Mouse (Mus musculus): ENCODE data around the gene Cln5. TPM values are rescaled to one million over a fixed set of nuclear protein-coding genes. Genes with fewer than 3 reads are reported as not detected.

Gene Cln5
- total RNA-seq, 2 experiments from 2014 or later = 7.7 to 11.6 TPM

DNA sequence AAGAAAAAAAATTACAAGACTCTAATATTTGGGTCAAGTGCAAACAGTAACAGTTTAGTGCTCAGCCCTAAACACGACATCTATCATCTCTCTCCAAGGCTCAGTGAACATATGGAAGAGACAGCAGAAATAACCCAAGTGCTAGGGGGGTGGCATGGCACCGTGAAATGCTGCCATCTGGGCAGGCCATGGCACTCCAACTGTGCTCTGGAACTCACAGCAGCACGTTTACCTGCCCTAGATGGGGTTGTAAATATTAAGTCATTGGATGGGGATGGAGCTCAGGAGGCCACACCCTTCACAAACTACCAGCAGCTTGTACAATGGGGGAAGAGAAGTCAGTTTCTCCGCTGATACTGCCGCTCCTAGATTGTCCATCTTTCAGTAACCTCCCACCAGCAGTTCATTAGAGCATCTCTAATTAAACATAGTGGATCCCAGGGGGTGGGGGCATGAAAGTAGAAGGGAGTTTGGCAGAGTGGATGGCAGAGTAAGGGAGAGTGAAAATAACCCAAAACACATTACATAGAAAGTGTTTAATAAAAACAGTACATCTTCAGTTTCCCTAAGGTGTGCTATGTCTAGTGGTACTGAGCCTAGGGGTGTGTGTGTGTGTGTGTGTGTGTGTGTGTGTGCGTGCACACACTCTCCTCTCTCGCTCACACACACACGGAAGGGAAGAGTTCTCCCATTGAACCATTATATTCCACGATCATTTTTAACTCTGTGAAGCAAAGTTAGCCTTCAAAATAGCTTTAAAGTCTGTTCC lies 9.4 kb downstream of the Cln5 start:
- DNase-seq (ENCODE audit: extremely low spot score in 1 of 2, low spot score in 2 of 2) = no peak
- no peak for TF ChIP-seq CTCF (IDR thresholded peaks at IDR 0.05)
- intact Hi-C loops (cut with DNase I) = no loop called here
- no peak overlapping the region for H3K27ac ChIP-seq
- no peak overlapping the region for H3K4me3 ChIP-seq

DNA sequence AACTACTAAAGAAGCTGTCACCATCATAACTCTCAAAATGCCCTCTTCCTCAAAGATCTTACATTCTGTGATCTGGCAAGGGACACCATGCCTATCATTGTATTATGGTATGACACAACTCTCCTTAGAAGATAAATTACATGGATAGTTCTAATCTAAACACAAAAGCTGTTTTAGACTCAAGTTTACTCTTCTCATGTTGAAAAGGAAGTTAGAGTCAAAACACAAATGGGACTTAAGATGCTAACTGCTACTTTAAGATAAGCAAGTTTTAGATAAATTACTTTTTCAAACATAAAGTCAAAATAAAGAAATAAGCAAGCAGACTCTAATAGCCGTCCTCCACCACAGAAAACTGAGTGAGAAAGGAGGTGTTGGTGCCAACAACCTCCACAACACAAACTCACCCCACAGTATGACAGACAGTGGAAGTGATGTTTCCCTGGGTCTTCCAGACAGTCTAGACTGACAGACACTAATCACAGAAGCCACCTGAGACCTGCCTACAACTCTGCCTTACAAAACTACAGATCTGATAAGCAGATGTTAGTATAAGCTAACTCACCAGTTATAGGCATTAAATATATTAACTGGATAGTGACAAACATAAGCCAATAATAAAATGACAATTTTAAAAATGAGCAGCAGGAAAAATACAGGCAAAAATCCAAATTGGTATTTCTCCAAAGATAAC lies 16.0 kb downstream of the Cln5 start:
- intact Hi-C loops (cut with DNase I) = no loop called here
- no peak for DNase-seq (ENCODE audit: extremely low spot score in 1 of 2, low spot score in 2 of 2)

DNA sequence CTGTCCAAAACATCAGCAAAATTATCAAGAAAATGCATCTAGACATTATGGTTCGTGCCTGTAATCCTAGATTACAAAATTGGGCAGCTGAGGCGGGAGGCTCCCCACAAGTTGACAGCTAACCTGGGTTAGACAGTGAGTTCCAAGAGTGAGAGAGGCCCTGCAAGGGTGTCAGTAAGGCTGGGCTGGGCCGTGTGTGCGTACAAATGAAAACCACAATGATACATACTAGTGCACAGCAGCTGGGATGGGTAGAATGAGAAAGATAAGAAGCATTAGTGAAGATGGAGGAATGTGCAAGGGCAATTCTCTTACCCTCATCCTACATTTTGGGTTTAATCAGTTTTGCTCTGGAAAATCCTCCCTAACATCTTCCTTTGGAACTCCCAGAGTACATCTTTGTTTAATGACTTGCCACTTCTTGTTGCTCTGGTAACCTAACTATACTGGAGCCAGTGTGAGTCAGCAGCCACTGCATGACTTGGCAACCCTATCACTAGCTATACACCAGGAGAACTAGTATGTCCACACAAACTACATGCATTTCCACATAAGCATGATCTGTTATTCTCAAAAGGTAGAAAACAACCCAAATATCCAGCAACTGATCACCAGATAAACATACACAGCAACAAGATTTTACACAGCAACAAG lies 16.8 kb downstream of the Cln5 start:
- no peak overlapping the region for H3K27ac ChIP-seq
- no peak for DNase-seq (ENCODE audit: extremely low spot score in 1 of 2, low spot score in 2 of 2)
- H3K4me3 ChIP-seq = no peak overlapping the region
- no peak for TF ChIP-seq CTCF (IDR thresholded peaks at IDR 0.05)
- intact Hi-C loops (cut with DNase I) = no loop called here

More for the DNA sequence above, 16.0 kb downstream of the Cln5 start:
- Histone ChIP-seq H3K27ac (no peak overlapping the region), H3K4me3 (no peak overlapping the region)
- no peak for TF ChIP-seq CTCF (IDR thresholded peaks at IDR 0.05)

DNA sequence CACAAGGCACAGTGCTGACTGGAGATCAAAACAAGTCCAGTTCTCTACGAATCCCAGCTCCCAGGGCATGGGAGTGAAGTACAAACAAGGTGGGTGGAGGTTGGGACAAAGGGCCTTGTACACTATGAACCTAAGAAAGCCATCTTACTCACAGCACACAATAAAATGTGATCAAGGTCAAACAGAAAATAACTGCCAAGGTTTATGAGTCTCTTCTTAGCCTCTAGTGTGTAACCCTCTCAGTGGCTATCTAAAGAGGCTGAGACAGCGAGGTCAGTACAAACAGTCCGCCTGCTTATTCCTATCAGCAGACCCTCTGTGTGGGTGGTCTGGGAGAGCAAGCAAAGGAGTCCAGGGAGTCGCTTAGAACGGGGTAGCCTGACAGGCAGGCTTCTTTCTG lies 17.8 kb downstream of the Cln5 start:
- no peak for DNase-seq (ENCODE audit: extremely low spot score in 1 of 2, low spot score in 2 of 2)
- H3K27ac ChIP-seq = no peak overlapping the region
- TF ChIP-seq CTCF (IDR thresholded peaks at IDR 0.05) = no peak
- intact Hi-C loops (cut with DNase I) = no loop called here
- H3K4me3 ChIP-seq = no peak overlapping the region

DNA sequence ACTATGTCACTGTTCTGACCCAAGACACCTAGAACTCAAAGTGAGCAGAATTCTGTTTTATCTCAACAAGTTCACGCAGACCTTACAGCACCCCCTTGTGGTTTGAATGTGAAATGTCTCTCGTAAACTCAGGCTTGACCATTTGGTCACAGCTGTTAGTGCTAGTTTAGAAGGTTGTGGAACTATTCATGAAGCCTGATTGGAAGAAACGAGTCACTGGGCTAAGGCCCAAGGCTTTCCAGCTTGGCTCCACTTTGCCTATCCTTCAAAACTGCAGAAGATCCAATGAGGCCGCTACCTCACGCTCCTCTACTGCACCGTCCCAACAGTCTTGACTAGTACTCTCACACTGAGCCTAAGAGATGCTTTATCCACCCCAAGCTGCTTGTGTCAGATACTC lies 18.6 kb downstream of the Cln5 start:
- Histone ChIP-seq H3K4me3 (no peak overlapping the region), H3K27ac (no peak overlapping the region)
- intact Hi-C loops (cut with DNase I) = no loop called here
- TF ChIP-seq CTCF (IDR thresholded peaks at IDR 0.05) = peak; percentile 82
- no peak for DNase-seq (ENCODE audit: extremely low spot score in 1 of 2, low spot score in 2 of 2)

DNA sequence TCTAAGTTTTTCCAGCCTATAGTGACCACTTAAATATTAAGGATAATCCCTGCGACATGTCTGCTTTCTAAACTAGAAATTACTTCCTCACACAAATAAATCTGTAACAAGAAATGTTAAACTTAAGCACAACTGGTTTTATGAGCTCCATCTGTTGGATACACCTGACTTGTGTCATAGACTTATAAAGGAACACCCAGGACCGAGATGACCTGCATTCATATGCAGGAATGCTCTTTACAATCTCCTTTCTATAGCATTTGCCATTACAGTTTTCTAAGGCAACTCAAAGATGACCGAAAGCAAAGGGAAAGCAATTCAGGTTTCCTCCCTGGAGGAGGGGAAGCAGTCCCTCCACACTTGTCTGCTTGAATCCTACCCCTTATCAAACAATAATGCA lies 23.2 kb downstream of the Cln5 start:
- no peak overlapping the region for H3K27ac ChIP-seq

DNA sequence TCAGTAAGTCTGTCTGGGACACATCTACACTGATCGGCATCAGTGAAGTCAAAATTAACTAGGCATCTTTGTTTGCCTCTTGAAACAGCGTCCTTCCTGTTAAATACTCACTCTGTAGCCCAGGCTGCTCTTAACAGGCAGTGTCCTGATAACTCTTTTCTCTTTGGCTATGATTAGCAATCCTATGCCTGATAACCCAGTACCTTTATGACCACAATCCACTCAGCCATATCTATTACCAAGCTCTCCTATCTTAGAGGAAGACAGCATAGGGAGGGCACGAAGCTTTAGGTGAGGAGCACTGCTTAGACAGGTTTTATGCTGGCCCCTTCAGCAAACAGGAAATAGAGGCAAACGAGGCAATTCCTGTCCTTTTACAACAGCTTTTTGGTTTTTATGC lies 23.7 kb downstream of the Cln5 start:
- intact Hi-C loops (cut with DNase I) = loop anchor here (10.0 kb wide), 2 partner anchors 381 to 571 kb away; no protein-coding TSS in a partner anchor
- TF ChIP-seq CTCF (IDR thresholded peaks at IDR 0.05) = no peak
- DNase-seq (ENCODE audit: extremely low spot score in 1 of 2, low spot score in 2 of 2) = no peak

More for the DNA sequence above, 23.2 kb downstream of the Cln5 start:
- DNase-seq (ENCODE audit: extremely low spot score in 1 of 2, low spot score in 2 of 2) = no peak
- no peak for TF ChIP-seq CTCF (IDR thresholded peaks at IDR 0.05)
- intact Hi-C loops (cut with DNase I) = loop anchor here (10.0 kb wide), 2 partner anchors 382 to 572 kb away; no protein-coding TSS in a partner anchor
- no peak overlapping the region for H3K4me3 ChIP-seq

DNA sequence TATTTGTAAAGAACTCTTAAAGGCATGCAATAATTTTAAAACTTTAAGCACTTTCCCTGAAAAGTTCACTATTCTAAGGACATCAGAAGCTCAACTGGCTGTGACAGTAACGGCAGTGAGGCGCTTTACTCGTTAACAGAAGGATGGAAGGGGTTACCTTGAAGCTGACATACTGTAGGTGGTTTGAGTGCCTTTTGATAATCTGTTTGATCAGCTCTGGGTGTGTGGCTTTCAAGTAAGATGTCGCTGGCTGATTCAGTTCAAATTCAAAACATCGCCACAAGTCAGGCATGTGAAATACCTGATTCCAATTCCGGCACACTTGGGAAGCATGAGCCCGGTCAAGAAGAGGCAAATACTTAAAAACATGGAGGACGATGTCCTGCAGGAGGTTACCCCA lies 25.0 kb downstream of the Cln5 start:
- intact Hi-C loops (cut with DNase I) = loop anchor here (10.0 kb wide), 2 partner anchors 380 to 570 kb away; no protein-coding TSS in a partner anchor

More for the DNA sequence above, 23.7 kb downstream of the Cln5 start:
- H3K4me3 ChIP-seq = no peak overlapping the region
- no peak overlapping the region for H3K27ac ChIP-seq

DNA sequence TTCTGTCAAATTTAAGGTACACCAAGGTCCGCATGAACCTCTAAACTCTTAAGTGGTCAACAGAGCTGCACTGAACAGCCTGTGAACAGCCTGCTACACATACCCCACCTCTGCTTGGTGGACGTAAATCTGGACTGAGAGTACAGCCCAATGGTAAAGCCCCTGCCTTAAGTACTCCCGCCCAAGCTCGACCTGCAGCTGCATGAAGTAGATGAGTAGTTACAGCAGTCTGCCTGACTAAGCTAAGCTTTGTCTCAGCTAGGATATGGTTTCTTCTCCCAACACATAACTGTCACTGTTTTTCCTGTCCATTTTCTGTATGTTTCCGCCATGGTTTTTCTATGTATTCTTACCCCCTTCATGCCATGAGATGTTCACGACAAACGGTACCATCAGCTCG lies 25.8 kb downstream of the Cln5 start:
- intact Hi-C loops (cut with DNase I) = loop anchor here (10.0 kb wide), 2 partner anchors 379 to 569 kb away; no protein-coding TSS in a partner anchor
- Histone ChIP-seq H3K4me3 (no peak overlapping the region), H3K27ac (no peak overlapping the region)
- no peak for DNase-seq (ENCODE audit: extremely low spot score in 1 of 2, low spot score in 2 of 2)
- no peak for TF ChIP-seq CTCF (IDR thresholded peaks at IDR 0.05)

More for the DNA sequence above, 25.0 kb downstream of the Cln5 start:
- no peak for DNase-seq (ENCODE audit: extremely low spot score in 1 of 2, low spot score in 2 of 2)
- TF ChIP-seq CTCF (IDR thresholded peaks at IDR 0.05) = no peak
- Histone ChIP-seq H3K27ac (no peak overlapping the region), H3K4me3 (no peak overlapping the region)

DNA sequence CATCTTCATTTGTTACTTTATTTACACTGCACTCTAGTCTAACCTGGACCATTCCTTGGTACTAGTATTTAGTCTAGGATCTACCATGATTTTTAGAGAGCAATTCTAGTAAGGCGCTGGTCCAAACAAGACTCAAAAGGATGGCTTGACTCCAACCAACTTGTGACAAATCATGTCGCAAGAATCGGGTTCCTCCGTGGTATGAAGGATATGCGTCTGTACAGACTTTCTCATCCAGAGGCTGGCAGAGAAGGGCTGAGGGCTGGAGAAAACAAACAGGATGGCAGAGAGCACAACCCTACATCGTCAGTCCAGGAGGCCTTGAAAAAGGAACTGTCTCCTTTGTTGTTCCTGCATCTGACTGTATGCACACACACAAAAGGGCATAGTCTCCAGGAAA lies 26.6 kb downstream of the Cln5 start:
- no peak for DNase-seq (ENCODE audit: extremely low spot score in 1 of 2, low spot score in 2 of 2)
- no peak for TF ChIP-seq CTCF (IDR thresholded peaks at IDR 0.05)
- intact Hi-C loops (cut with DNase I) = loop anchor here (10.0 kb wide), 2 partner anchors 378 to 568 kb away; no protein-coding TSS in a partner anchor
- Histone ChIP-seq H3K4me3 (peak overlapping the region; percentile 97; the same call in 1 of the 2 replicates), H3K27ac (no peak overlapping the region)

DNA sequence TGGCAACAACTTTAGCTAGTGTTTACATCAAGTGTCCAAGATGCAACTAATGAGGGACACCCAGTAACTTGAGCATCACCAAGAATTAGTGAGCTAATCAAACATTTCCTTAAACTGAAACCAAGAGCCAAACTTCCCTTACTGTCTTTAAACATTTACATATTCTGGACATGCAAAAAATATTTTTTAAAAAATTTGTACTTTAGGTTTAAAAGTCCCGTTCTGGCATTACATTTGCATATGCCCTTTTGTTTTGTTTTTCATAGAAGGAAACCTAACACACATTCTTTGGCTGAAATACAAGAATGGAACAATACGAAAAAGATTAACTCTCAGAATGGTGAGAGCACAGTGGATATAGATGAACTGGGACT lies 28.2 kb downstream of the Cln5 start:
- no peak for TF ChIP-seq CTCF (IDR thresholded peaks at IDR 0.05)
- peak overlapping the region; percentile 97 for H3K4me3 ChIP-seq
- intact Hi-C loops (cut with DNase I) = loop anchor here (10.0 kb wide), 2 partner anchors 377 to 567 kb away; no protein-coding TSS in a partner anchor
- DNase-seq (ENCODE audit: extremely low spot score in 1 of 2, low spot score in 2 of 2) = no peak
- peak overlapping the region; percentile 90 for H3K27ac ChIP-seq

All from left cerebral cortex, adult 2 months (tissue).